Mouse (Mus musculus) olfactory bulb, adult 2 months (tissue): ENCODE results near the gene Pnma5. TPM values are rescaled to one million over a fixed set of nuclear protein-coding genes. Genes with fewer than 3 reads are reported as not detected.
"Not testable (repeated sequence)": the region's sequence is repeated elsewhere in the genome, so short reads cannot be mapped to it uniquely, and the experiment has no call there.

Source experiments
- H3K27ac ChIP-seq: fragments of 200-500 bp; 2 replicates; pipeline ENCODE4 v1.5.1; 2012; ENCODE audit warnings: low read depth, low read length; ENCODE audit not compliant: insufficient read depth
- H3K4me1 ChIP-seq: fragments of 200-500 bp; 2 replicates; pipeline ENCODE4 v1.6.1; 2012; ENCODE audit warnings: low read length; ENCODE audit not compliant: control insufficient read depth, insufficient read depth
- H3K4me3 ChIP-seq: fragments of 200-500 bp; 2 replicates; pipeline ENCODE4 v1.5.1; 2012; ENCODE audit warnings: mild to moderate bottlenecking, low read depth, low read length, moderate library complexity; ENCODE audit not compliant: insufficient read depth
- CTCF ChIP-seq: fragments of 200-500 bp; IDR thresholded peaks from 2 replicates; pipeline ENCODE4 v1.5.1; 2012; ENCODE audit warnings: low read depth, mild to moderate bottlenecking, low read length, moderate library complexity; ENCODE audit not compliant: insufficient read depth
- POLR2A ChIP-seq: fragments of 200-500 bp; IDR thresholded peaks from 2 replicates; pipeline ENCODE4 v1.6.1; 2012; ENCODE audit warnings: mild to moderate bottlenecking, low read depth, low read length, moderate library complexity; ENCODE audit not compliant: insufficient read depth
- WGBS: fragments of 180-500 bp; shearing (Covaris S2); methylation state at CpG from one replicate; pipeline ENCODE4 v1.1.7; 2018; 5-methylcytosine and 5-hydroxymethylcytosine counted together
- polyA plus RNA-seq: library from polyadenylated mRNA; stranded (reverse); fragments of >200 nt; gene quantifications from 2 replicates; pipeline ENCODE4 v1.2.4, GENCODE M21; 2012; ENCODE audit warnings: low replicate concordance; ENCODE audit not compliant: missing spikeins, insufficient read depth, insufficient read length

Pnma5 gene
- not detected in 2 replicates for polyA plus RNA-seq

DNA sequence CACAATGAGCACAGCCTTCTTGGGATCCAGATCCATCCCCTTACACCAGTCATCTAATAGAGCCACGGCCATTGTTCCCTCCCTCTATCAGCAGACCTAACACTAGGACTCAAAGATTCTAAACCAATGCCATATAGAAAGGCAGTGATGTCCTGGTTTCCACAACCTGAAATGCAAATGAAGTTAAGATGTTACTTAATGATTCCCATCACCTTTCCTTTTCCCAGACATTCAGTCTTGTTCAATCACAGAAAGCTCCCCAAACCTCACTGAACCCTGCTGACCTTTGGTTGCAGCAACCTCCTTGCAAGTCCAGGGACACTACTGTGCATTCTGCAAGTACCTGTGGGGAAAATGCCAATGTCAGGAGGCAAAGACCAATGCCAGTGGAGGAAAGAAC lies at the start of gene Pnma5:
Gene Pnma5, minus strand, starts transcription at position 101 of the 400 bp plus-strand sequence.
- no peak for TF ChIP-seq CTCF
- no peak for TF ChIP-seq POLR2A
- H3K27ac ChIP-seq, result no peak within 1 kb of the TSS
- H3K4me1 ChIP-seq, result no peaks in the 10 kb centered on the region
- 96% methylated on average over 1 of the region's 1 CpGs for whole genome bisulfite sequencing
- H3K4me3 ChIP-seq, result no peak within 1 kb of the TSS

DNA sequence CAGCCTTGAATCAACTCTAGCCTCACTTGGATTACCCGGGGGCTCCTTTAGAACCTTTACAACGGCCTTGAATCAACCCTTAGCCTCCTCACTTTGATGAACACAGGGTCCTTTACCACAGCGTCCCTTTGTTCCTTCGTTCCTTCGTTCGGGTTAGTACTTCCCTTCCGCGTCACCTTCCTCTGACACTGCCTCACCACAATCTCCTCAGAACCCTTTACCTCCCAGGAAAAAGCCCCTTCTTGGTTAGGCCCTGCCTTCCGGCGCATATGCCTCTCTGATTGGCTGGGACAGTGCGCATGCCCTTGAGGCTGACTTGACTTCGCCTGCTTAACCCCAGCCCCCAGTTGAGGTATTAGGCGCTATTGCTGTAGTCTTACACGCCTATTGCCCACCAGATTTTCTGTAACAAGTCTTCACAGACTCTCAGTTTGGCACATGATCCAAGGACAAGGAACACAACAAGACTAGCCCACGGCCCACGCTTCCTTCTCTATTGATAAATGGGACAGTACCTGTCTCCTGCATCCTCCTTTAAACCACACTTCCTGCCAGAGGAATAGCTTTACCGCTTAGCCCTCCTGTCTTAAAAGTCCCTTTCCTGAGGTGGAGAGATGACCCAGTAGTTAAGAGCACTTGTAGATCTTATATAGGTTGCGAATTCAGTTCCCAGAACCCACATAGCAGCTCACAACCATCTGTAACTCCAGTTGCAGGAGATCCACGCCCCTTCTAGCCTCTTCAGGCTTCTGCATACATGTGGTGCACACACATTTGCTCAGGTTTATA lies 45.6 kb upstream of the Pnma5 start, which contains the start of gene Xlr4a:
Gene Xlr4a, minus strand, starts transcription at position 212 of the 789 bp plus-strand sequence.
- H3K27ac ChIP-seq, H3K4me1 ChIP-seq, H3K4me3 ChIP-seq: not testable (repeated sequence)
- WGBS, result 83% methylated on average over 19 of the region's 19 CpGs

DNA sequence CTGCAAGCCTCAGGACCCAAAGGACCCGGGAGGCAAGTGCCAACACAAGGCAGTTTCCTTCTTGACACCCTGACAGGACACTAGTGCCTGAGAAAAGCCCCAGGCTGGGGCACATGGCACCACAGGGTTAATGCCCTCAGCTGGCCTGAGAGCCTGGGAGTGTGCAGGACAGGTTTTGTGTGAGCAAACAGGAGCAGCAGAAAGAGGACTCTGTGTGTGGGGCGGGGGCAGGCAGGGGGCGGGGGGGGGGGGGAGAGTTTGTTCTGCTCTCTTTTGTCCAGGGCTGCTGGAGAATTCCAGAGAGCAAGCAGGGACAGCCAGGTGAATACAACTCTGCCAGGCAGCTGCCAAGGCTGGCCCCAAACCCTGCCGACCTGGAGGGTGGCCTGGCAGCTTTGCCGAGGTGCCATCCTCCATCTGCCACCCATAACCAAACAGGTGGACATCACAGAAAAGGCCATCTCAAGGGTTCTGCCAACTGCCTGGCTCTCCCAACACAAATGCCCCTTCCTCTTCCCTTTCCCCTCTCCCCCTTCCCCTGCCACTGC lies 29.9 kb upstream of the Pnma5 start:
- not testable (repeated sequence) for H3K27ac ChIP-seq, H3K4me1 ChIP-seq, H3K4me3 ChIP-seq
- WGBS, result 66% methylated on average over 2 of the region's 5 CpGs

DNA sequence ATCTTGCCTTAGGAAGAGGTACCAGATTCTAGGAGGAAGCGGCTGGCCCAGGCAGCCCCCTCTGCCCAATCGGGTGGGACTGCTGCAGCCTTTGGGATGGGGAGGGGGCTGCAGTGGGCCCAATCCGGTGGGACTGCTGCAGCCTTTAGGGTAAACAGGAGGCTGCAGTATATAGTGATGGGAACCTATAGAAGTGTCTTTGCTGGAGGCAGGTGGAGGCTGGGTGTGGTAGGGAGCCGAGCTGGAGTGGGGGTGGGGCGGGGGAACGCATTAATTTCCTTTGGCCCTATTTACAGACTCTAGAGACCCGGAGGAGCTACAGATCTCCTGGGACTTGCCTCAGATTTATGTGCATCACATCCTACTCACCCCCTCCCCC lies 27.5 kb upstream of the Pnma5 start, which contains the start of gene Pnma3:
Gene Pnma3, plus strand, starts transcription at position 373 of the 379 bp plus-strand sequence.
- Histone ChIP-seq H3K27ac (no peak within 1 kb of the TSS), H3K4me1 (peaks cover 10% of the 10 kb centered on the region)
- 22% methylated on average over 7 of the region's 7 CpGs for WGBS

DNA sequence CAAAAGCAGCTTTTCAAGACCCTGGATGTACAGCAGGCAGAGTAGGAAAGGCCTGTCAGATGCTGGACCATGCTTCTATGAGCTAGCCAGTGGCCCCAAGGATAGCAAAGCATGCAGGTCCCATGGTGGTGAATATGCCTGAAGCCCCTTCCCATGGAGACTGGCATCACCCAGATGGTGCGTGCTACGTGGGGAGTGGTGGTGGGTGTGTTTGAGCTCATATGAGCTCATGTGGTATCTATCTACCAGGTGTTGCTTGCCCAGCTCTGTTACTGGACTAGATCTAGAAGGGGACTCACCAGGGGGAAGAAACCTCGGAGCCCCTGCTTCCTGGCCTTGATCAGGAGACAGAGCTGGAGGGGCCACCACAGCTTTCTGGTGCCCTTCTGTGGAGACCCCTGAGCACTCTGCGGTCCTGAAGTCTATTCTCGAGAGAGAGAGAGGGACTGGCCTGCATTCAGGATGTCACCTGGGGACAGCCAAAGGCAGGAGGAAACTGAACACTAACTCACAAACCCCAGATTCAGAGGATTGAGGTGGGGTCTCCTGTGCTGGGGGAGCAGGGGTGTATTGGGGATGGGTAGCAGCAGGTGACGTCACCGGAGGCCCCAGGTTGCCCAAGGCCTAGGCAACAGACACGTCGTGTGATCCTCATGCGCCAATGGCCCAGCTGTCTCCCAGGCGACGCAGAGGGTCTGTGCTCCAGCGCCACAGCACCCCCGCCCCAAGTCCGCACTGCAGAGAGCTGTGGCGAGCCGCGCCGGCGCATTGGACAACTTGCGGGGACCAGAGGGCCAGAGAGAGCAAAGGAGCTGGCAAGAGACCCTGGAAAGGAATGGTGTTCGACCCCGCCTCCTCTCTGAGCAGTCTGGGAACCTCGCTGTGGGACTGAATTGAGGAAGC lies 26.9 kb upstream of the Pnma5 start:
- WGBS, result 24% methylated on average over 24 of the region's 24 CpGs
- TF ChIP-seq POLR2A, result no peak
- TF ChIP-seq CTCF, result no peak
- Histone ChIP-seq H3K27ac (no peak overlapping the region), H3K4me1 (peaks cover 10% of the 10 kb centered on the region), H3K4me3 (peak overlapping the region; percentile 52)

More for the DNA sequence above, 27.5 kb upstream of the Pnma5 start, which contains the start of gene Pnma3:
- H3K4me3 ChIP-seq, result peak within 1 kb of the TSS; percentile 52
- no peak for TF ChIP-seq POLR2A
- no peak for TF ChIP-seq CTCF

DNA sequence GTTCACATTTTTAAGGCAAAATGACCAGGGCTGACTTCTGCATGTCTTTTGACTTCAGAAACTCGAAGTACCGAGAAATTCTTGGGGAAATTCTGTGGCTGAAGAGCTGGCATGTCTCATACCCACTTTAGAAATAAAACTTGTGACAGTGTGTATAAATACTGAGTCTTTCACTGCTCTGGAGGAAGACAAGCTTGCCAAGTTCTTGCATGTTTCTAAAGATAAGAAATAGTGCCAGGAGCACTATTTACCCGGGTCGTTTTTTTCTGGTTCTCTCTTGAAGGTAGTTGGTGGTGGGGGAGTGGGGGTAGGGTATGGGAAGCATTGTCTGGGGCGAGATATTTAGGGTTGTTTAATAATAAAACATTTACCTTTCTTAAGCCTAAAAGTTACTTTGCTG lies 25.4 kb upstream of the Pnma5 start:
- 49% methylated on average over 5 of the region's 5 CpGs for whole genome bisulfite sequencing

DNA sequence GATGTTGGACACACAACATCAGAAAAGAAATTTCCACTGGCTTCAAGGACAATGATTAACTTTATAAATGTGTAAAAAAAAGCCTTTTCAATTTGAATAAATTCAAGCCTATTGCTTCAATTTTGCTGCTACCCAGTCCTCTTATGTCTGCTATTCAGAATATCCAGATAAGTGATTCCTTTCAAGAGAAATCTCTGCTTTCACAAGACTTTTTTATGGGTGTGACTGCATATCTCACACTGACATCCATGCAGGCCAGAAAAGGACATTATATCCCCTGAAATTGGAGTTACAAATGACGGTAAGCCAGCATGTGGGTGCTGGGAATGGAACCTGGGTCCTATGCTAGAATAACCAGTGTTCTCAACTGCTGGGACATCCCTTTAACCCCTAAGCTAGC lies 24.6 kb upstream of the Pnma5 start:
- no peak overlapping the region for H3K4me3 ChIP-seq
- 87% methylated on average over 1 of the region's 1 CpGs for WGBS
- no peak for TF ChIP-seq CTCF
- TF ChIP-seq POLR2A, result no peak
- H3K27ac ChIP-seq, result no peak overlapping the region
- H3K4me1 ChIP-seq, result peaks cover 10% of the 10 kb centered on the region

More for the DNA sequence above, 25.4 kb upstream of the Pnma5 start:
- TF ChIP-seq CTCF (no peak), POLR2A (no peak)
- no peak overlapping the region for H3K27ac ChIP-seq
- peaks cover 10% of the 10 kb centered on the region for H3K4me1 ChIP-seq
- no peak overlapping the region for H3K4me3 ChIP-seq

DNA sequence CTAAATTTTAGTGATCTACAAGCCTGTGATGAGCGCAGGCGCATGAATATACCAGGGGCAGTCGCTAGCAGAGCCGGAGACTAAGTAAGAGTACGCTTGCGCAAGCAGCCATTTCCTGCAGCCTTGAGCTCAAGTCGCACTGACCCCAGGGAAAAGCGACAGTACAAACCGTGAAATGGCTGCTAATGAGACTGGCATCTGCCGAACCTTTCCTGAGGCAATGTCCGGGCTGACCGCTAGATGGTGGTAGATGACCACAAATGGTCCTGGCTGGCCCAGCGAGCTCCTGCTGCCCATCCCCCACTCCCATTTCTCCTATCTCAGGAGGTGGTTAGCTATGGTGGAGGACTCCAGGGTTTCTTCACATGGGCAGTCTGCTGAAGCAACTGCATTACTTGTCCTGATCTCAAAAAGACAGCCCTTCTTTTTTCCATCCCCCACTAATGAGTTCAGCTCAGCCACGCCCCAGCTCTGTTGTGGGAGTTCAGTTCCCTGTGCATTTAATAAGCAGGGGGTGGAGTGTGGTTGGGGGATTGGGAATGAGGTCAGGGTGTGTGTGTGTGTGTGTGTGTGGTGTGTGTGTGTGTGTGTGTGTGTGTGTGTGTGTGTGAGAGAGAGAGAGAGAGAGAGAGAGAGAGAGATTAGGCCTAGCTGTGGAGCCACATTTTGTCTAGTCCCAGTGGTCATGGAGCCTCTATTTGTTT lies 17.1 kb upstream of the Pnma5 start:
- H3K4me3 ChIP-seq, result peak overlapping the region; percentile 29
- H3K4me1 ChIP-seq, result no peaks in the 10 kb centered on the region
- 21% methylated on average over 14 of the region's 14 CpGs for WGBS
- H3K27ac ChIP-seq, result peak overlapping the region; percentile 1; the same call in 1 of the 2 replicates
- TF ChIP-seq POLR2A (no peak), CTCF (peak; percentile 52)

DNA sequence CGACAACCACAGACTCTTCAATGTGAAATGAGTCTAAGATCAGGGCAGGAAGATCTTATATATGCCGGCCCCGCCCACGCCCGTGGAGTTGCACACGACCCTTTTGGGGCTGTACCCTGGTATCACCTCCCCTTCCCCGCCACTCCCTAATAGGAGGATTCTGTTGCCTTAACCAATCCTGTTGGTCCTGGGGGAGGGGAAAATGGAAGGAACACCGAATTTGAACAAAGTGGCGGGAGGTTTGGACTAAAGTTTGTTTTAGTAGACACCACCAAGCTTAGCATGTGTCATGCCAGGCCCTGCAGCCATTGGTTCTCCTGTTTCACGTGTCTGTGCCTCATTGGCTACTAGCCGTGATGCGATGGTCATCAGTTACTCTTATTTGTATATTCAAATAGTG lies 2.8 kb upstream of the Pnma5 start:
- WGBS, result 88% methylated on average over 12 of the region's 12 CpGs
- H3K4me1 ChIP-seq, result no peaks in the 10 kb centered on the region
- TF ChIP-seq POLR2A, result no peak
- no peak for TF ChIP-seq CTCF
- no peak overlapping the region for H3K4me3 ChIP-seq
- H3K27ac ChIP-seq, result no peak overlapping the region
